Mouse (Mus musculus): ENCODE results near the gene Fezf2. TPM values are rescaled to one million over a fixed set of nuclear protein-coding genes. Genes with fewer than 3 reads are reported as not detected.

Fezf2 gene
- polyA plus RNA-seq (2014; fragmentation: Nextera tagmentation; extraction: Ambion mirVana): not detected in 2 replicates

DNA sequence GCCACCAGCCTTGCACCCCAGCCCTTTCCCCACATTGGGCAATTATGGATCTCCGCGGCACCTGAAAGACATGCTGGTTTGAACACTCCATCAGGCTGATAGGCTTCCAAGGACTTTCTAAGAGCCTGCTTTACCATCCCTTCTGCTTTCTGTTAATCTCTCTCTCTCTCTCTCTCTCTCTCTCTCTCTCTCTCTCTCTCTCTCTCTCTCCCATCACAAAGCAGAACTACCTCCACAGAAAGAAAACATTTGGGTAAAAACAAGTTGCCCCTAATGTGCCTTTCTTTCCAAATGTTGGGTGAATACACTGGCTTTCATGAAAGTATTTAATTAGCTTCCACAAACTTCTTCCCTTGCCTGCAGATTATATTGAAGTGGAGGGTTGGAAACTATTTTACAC lies at the start of gene Fezf2:
Gene Fezf2, minus strand, starts transcription at position 101 of the 400 bp plus-strand sequence.
- 0% methylated on average over 2 of the region's 2 CpGs for WGBS
- no peaks in the 10 kb centered on the region for H3K36me3 ChIP-seq (ENCODE audit: control insufficient read depth, insufficient read depth, low read length)
- ATAC-seq (ENCODE audit: low FRiP score): no peak
- no peak within 1 kb of the TSS for H3K4me3 ChIP-seq (ENCODE audit: low read depth, low read length)
- H3K9ac ChIP-seq (ENCODE audit: low read depth, low read length): no peak within 1 kb of the TSS
- peaks cover 96% of the 10 kb centered on the region for H3K27me3 ChIP-seq (ENCODE audit: control insufficient read depth, insufficient read depth, low read length)
- H3K4me2 ChIP-seq (replicated peaks; ENCODE audit: low read depth, low read length): no peak within 1 kb of the TSS
- peak; percentile 34 for DNase-seq (ENCODE audit: low spot score)
- H3K9me3 ChIP-seq (ENCODE audit: control insufficient read depth, low read length): no peaks in the 10 kb centered on the region
- H3K27ac ChIP-seq (ENCODE audit: low read depth, low read length): no peak within 1 kb of the TSS
- H3K4me1 ChIP-seq (replicated peaks; ENCODE audit: control insufficient read depth, insufficient read depth, low read length): no peaks in the 10 kb centered on the region; the same call in 1 of the 2 replicates

DNA sequence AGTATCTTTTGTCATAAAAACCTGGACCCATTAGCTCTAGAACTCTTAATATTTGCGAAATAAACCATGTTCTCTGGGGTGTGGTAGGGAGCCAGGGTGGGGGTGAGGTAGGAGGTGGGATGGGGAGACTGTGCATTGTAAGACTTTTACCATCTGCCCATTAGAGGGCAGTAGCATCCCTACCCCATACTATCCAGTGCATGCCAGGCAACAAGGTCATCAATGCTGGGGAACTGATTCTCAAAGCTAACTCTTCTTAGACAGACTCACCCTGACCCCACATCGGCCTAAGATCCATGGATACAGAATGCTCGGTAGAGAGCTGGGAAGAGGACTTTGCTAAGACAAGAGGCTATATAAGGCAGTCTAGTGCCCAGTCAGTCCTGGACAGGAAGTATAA lies 49.6 kb upstream of the Fezf2 start:
- H3K9ac ChIP-seq (ENCODE audit: low read depth, low read length): no peak overlapping the region
- H3K27ac ChIP-seq (ENCODE audit: low read depth, low read length): no peak overlapping the region
- H3K27me3 ChIP-seq (ENCODE audit: control insufficient read depth, insufficient read depth, low read length): peaks cover 47% of the 10 kb centered on the region
- no peak overlapping the region for H3K4me2 ChIP-seq (replicated peaks; ENCODE audit: low read depth, low read length)
- ATAC-seq (ENCODE audit: low FRiP score) (no peak), DNase-seq (ENCODE audit: low spot score) (no peak)
- H3K4me1 ChIP-seq (replicated peaks; ENCODE audit: control insufficient read depth, insufficient read depth, low read length): 0 out of 2 replicates have a peak, but pooled peaks cover 2% of the 10 kb centered on the region
- H3K36me3 ChIP-seq (ENCODE audit: control insufficient read depth, insufficient read depth, low read length): no peaks in the 10 kb centered on the region
- H3K9me3 ChIP-seq (ENCODE audit: control insufficient read depth, low read length): no peaks in the 10 kb centered on the region
- no peak overlapping the region for H3K4me3 ChIP-seq (ENCODE audit: low read depth, low read length)
- 70% methylated on average over 3 of the region's 3 CpGs for WGBS

DNA sequence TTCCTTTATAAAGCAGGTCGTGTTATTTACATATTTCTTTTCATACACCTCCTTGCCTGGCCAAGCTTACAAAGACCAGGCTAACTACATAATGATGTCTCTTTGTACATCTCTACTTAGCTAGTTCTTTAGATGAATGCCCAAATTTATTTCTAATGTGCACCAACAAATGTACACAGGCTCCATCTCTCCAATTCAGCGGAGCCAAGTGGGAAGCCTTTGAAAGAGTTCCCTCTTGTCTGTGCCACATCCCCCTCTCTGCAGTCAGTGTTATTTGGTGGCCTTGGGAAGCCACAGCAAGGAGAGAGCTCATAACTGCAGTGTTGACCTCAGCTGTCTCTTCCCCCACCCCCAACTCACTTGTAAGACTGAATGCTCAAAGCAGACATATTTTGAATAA lies 46.3 kb upstream of the Fezf2 start:
- H3K27ac ChIP-seq (ENCODE audit: low read depth, low read length): no peak overlapping the region

DNA sequence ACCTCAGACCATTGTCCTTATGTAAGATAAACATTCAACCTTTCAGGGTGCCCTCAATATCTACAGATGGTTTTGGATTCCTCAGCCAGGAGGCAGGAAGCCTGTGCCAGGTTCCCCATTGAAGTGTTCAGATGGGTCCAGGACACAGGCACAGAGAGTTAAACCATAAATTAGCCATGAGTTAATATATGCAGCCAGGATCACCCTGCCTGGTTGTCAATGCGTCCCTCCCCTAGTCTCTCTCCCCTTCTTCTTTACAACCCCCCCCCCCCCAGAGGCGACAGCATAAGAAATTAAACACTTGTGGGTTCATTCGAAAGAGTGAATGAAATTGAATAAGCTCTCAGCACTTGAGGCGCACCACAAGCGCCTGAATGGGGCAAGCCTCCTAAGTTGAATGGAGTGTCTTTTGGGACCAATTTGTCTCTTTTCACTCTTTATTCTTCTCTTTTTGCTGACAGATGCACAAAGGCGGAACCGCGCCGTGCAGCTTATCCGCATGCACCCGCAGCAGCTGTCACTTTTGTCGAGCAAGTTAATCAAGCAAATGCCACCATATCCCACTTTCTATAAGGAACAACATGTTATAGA lies 45.4 kb upstream of the Fezf2 start:
- H3K36me3 ChIP-seq (ENCODE audit: control insufficient read depth, insufficient read depth, low read length): no peaks in the 10 kb centered on the region
- WGBS: 18% methylated on average over 12 of the region's 12 CpGs
- H3K4me3 ChIP-seq (ENCODE audit: low read depth, low read length): no peak overlapping the region
- ATAC-seq (ENCODE audit: low FRiP score): peak; percentile 87
- DNase-seq (ENCODE audit: low spot score): peak; percentile 74
- H3K27me3 ChIP-seq (ENCODE audit: control insufficient read depth, insufficient read depth, low read length): peaks cover 79% of the 10 kb centered on the region
- H3K4me1 ChIP-seq (replicated peaks; ENCODE audit: control insufficient read depth, insufficient read depth, low read length): peaks cover 10% of the 10 kb centered on the region
- H3K4me2 ChIP-seq (replicated peaks; ENCODE audit: low read depth, low read length): no peak overlapping the region
- H3K9ac ChIP-seq (ENCODE audit: low read depth, low read length): no peak overlapping the region
- no peak overlapping the region for H3K27ac ChIP-seq (ENCODE audit: low read depth, low read length)
- H3K9me3 ChIP-seq (ENCODE audit: control insufficient read depth, low read length): no peaks in the 10 kb centered on the region

More for the DNA sequence above, 46.3 kb upstream of the Fezf2 start:
- Histone ChIP-seq H3K36me3 (ENCODE audit: control insufficient read depth, insufficient read depth, low read length) (no peaks in the 10 kb centered on the region), H3K4me1 (replicated peaks; ENCODE audit: control insufficient read depth, insufficient read depth, low read length) (peaks cover 4% of the 10 kb centered on the region; the same call in 1 of the 2 replicates), H3K27me3 (ENCODE audit: control insufficient read depth, insufficient read depth, low read length) (peaks cover 73% of the 10 kb centered on the region), H3K4me3 (ENCODE audit: low read depth, low read length) (no peak overlapping the region), H3K4me2 (replicated peaks; ENCODE audit: low read depth, low read length) (no peak overlapping the region), H3K9ac (ENCODE audit: low read depth, low read length) (no peak overlapping the region), H3K9me3 (ENCODE audit: control insufficient read depth, low read length) (no peaks in the 10 kb centered on the region)
- DNase-seq (ENCODE audit: low spot score) (no peak), ATAC-seq (ENCODE audit: low FRiP score) (no peak)
- 38% methylated on average over 2 of the region's 2 CpGs for WGBS

DNA sequence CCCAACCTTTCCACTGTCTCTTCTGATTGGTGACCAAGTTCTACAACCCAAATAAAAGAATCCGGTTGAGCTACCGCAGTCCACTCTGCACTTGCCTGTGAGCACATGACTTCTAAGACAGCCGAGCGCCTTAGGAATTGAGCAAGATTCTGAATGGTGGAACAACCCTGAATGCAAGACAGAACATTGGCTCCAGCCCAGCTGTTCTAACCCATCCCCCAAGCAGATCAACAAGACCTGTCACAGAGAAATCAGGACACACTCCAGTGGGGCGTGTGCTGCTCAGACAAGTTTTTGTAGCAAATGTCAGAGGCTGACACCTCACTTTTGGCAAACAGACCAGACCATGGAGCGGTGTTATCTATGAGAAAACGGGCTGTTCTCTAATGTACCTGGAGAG lies 43.2 kb upstream of the Fezf2 start:
- Histone ChIP-seq H3K4me1 (replicated peaks; ENCODE audit: control insufficient read depth, insufficient read depth, low read length) (peaks cover 10% of the 10 kb centered on the region), H3K27me3 (ENCODE audit: control insufficient read depth, insufficient read depth, low read length) (peaks cover 80% of the 10 kb centered on the region)
- ATAC-seq (ENCODE audit: low FRiP score): no peak

DNA sequence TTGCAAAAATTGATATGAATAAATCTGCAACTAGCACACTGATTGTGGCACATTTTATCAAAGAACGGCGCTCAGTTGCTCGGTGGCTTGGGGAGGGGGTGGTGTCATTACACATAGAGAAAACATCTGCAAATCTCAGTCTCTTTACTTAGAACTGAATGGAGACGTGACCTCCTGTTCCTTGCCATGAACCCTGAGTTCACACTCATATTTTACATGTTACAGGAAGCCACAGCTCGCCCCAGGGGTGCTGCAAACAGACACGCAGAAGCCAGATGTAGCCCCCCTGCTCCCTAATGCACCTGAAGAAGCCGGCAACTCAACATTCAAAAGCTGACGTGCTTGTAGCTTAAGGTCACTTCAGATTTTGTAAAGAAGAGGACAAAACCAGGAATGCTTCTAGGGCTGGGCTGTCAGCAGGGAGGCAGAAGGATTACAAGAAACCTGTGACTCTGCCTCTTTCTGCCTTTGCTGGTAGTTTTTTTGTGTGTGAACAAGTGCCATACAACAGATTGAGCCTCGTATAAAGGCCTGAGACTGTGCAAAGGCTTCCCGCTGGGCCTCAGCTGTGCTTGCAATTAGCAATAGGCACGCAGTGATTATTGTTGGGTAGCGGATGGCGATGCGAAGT lies 40.9 kb upstream of the Fezf2 start:
- H3K4me3 ChIP-seq (ENCODE audit: low read depth, low read length): no peak overlapping the region
- peak; percentile 60 for DNase-seq (ENCODE audit: low spot score)
- no peak overlapping the region for H3K9ac ChIP-seq (ENCODE audit: low read depth, low read length)
- no peaks in the 10 kb centered on the region for H3K36me3 ChIP-seq (ENCODE audit: control insufficient read depth, insufficient read depth, low read length)
- peaks cover 10% of the 10 kb centered on the region for H3K4me1 ChIP-seq (replicated peaks; ENCODE audit: control insufficient read depth, insufficient read depth, low read length)
- peaks cover 79% of the 10 kb centered on the region for H3K27me3 ChIP-seq (ENCODE audit: control insufficient read depth, insufficient read depth, low read length)
- WGBS: 4% methylated on average over 14 of the region's 14 CpGs
- no peak overlapping the region for H3K4me2 ChIP-seq (replicated peaks; ENCODE audit: low read depth, low read length)
- no peaks in the 10 kb centered on the region for H3K9me3 ChIP-seq (ENCODE audit: control insufficient read depth, low read length)
- ATAC-seq (ENCODE audit: low FRiP score): no peak
- H3K27ac ChIP-seq (ENCODE audit: low read depth, low read length): no peak overlapping the region

More for the DNA sequence above, 43.2 kb upstream of the Fezf2 start:
- Histone ChIP-seq H3K4me2 (replicated peaks; ENCODE audit: low read depth, low read length) (no peak overlapping the region), H3K9me3 (ENCODE audit: control insufficient read depth, low read length) (no peaks in the 10 kb centered on the region), H3K27ac (ENCODE audit: low read depth, low read length) (no peak overlapping the region), H3K36me3 (ENCODE audit: control insufficient read depth, insufficient read depth, low read length) (no peaks in the 10 kb centered on the region), H3K4me3 (ENCODE audit: low read depth, low read length) (no peak overlapping the region), H3K9ac (ENCODE audit: low read depth, low read length) (no peak overlapping the region)
- DNase-seq (ENCODE audit: low spot score): no peak
- WGBS: 49% methylated on average over 7 of the region's 7 CpGs

DNA sequence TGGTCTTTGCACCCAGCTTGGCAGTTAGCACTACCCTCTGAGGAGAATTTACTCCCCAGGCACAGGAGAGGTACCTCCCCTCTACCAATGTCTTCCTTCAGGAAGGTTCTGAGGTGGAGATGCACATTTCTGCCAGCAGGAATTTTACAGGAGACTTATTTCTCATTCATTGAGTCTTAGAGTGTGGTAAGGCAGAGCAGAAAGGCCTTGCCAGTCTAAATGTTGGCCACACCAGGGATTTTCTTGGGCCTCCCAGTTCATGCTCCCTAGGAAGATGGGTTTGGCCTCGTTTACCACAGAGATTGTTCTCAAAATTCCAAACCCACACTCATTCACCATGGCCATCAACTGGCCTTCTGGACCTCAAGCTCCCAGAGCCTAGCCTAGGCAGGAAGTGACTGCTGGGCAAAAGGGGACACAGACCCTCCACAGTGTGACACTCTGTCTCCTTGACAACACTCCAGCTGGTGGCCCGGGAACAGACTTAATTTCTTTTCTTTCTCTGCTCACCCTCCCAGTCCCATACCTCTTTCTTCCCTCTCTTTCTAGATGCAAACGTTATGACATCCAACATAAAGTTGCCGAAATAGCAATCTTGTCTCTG lies 40.3 kb upstream of the Fezf2 start:
- Histone ChIP-seq H3K4me2 (replicated peaks; ENCODE audit: low read depth, low read length) (no peak overlapping the region), H3K9me3 (ENCODE audit: control insufficient read depth, low read length) (no peaks in the 10 kb centered on the region), H3K9ac (ENCODE audit: low read depth, low read length) (no peak overlapping the region), H3K27ac (ENCODE audit: low read depth, low read length) (no peak overlapping the region), H3K36me3 (ENCODE audit: control insufficient read depth, insufficient read depth, low read length) (no peaks in the 10 kb centered on the region), H3K4me1 (replicated peaks; ENCODE audit: control insufficient read depth, insufficient read depth, low read length) (peaks cover 10% of the 10 kb centered on the region), H3K27me3 (ENCODE audit: control insufficient read depth, insufficient read depth, low read length) (peaks cover 82% of the 10 kb centered on the region), H3K4me3 (ENCODE audit: low read depth, low read length) (no peak overlapping the region)
- ATAC-seq (ENCODE audit: low FRiP score) (peak; percentile 46; the same call in 1 of the 2 replicates), DNase-seq (ENCODE audit: low spot score) (peak; percentile 57)
- 11% methylated on average over 4 of the region's 4 CpGs for WGBS

DNA sequence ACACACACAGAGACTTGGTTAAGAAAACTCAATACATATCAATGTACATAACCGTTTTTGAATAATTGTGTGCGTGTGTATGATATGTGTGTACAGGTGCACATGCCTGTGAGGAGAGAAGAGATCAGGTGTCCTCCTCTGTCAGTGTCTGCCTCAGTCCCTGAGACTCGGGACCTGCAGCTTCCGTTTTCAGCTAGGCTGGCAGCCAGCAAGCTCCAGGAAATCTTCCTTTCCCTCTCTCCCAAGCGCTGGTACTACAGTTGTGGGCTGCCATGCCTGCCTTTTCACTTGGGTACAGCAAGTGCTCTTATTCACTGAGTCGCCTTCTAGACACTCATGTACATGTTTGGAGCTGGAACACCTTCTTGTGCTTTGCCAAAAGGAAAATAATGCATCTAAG lies 39.2 kb upstream of the Fezf2 start:
- H3K4me2 ChIP-seq (replicated peaks; ENCODE audit: low read depth, low read length): no peak overlapping the region
- no peak overlapping the region for H3K4me3 ChIP-seq (ENCODE audit: low read depth, low read length)
- WGBS: 72% methylated on average over 6 of the region's 6 CpGs
- ATAC-seq (ENCODE audit: low FRiP score) (no peak), DNase-seq (ENCODE audit: low spot score) (no peak)
- no peaks in the 10 kb centered on the region for H3K9me3 ChIP-seq (ENCODE audit: control insufficient read depth, low read length)
- peaks cover 8% of the 10 kb centered on the region for H3K4me1 ChIP-seq (replicated peaks; ENCODE audit: control insufficient read depth, insufficient read depth, low read length)
- H3K9ac ChIP-seq (ENCODE audit: low read depth, low read length): no peak overlapping the region
- no peaks in the 10 kb centered on the region for H3K36me3 ChIP-seq (ENCODE audit: control insufficient read depth, insufficient read depth, low read length)
- H3K27ac ChIP-seq (ENCODE audit: low read depth, low read length): no peak overlapping the region
- H3K27me3 ChIP-seq (ENCODE audit: control insufficient read depth, insufficient read depth, low read length): peaks cover 81% of the 10 kb centered on the region

Measured in hindbrain, embryonic 11.5 days (tissue).